Mouse (Mus musculus): Measurements from ENCODE around the gene Tlk2. TPM values are rescaled to one million over a fixed set of nuclear protein-coding genes. Genes with fewer than 3 reads are reported as not detected.

Tlk2 gene
- polyA plus RNA-seq, 1 experiment from 2014 or later: 18.7 TPM

- no peaks in the 10 kb centered on the region for H3K27me3 ChIP-seq (ENCODE audit: control insufficient read depth, insufficient read depth, low read depth, low read length)
- peaks cover 9% of the 10 kb centered on the region for H3K4me1 ChIP-seq (ENCODE audit: control insufficient read depth, insufficient read depth, low read length)
- H3K27ac ChIP-seq (ENCODE audit: low read length): no peak overlapping the region
- no peaks in the 10 kb centered on the region for H3K9me3 ChIP-seq (replicated peaks; ENCODE audit: control insufficient read depth, low read length, poor library complexity, severe bottlenecking)
- H3K9ac ChIP-seq (ENCODE audit: low read depth, low read length): no peak overlapping the region
- H3K4me2 ChIP-seq (ENCODE audit: low read length): no peak overlapping the region
- 82% methylated on average over 4 of the region's 4 CpGs for WGBS
- no peaks in the 10 kb centered on the region for H3K36me3 ChIP-seq (ENCODE audit: control insufficient read depth, insufficient read depth, low read length)
- no peak for ATAC-seq
- no peak overlapping the region for H3K4me3 ChIP-seq (ENCODE audit: low read depth, low read length)
Observed at GRCm38 (mm10) chr11:105155915-105156314, 22.7 kb upstream of the Tlk2 start.

- H3K4me3 ChIP-seq (ENCODE audit: low read depth, low read length): no peak overlapping the region
- H3K4me1 ChIP-seq (ENCODE audit: control insufficient read depth, insufficient read depth, low read length): peaks cover 3% of the 10 kb centered on the region; the same call in 1 of the 2 replicates
- H3K27ac ChIP-seq (ENCODE audit: low read length): no peak overlapping the region
- H3K9ac ChIP-seq (ENCODE audit: low read depth, low read length): no peak overlapping the region
- ATAC-seq: no peak
- H3K27me3 ChIP-seq (ENCODE audit: control insufficient read depth, insufficient read depth, low read depth, low read length): no peaks in the 10 kb centered on the region
- WGBS: 90% methylated on average over 19 of the region's 19 CpGs
- H3K4me2 ChIP-seq (ENCODE audit: low read length): no peak overlapping the region
- no peaks in the 10 kb centered on the region for H3K9me3 ChIP-seq (replicated peaks; ENCODE audit: control insufficient read depth, low read length, poor library complexity, severe bottlenecking)
- H3K36me3 ChIP-seq (ENCODE audit: control insufficient read depth, insufficient read depth, low read length): no peaks in the 10 kb centered on the region
Observed at GRCm38 (mm10) chr11:105156748-105157267, 21.8 kb upstream of the Tlk2 start.

- H3K4me2 ChIP-seq (ENCODE audit: low read length): no peak overlapping the region
- no peak for ATAC-seq
- H3K27me3 ChIP-seq (ENCODE audit: control insufficient read depth, insufficient read depth, low read depth, low read length): no peaks in the 10 kb centered on the region
- no peak overlapping the region for H3K4me3 ChIP-seq (ENCODE audit: low read depth, low read length)
- H3K4me1 ChIP-seq (ENCODE audit: control insufficient read depth, insufficient read depth, low read length): peaks cover 2% of the 10 kb centered on the region; the same call in 1 of the 2 replicates
- no peak overlapping the region for H3K27ac ChIP-seq (ENCODE audit: low read length)
- 0 out of 2 replicates have a peak, but pooled peaks cover 2% of the 10 kb centered on the region for H3K9me3 ChIP-seq (replicated peaks; ENCODE audit: control insufficient read depth, low read length, poor library complexity, severe bottlenecking)
- H3K36me3 ChIP-seq (ENCODE audit: control insufficient read depth, insufficient read depth, low read length): no peaks in the 10 kb centered on the region
- no peak overlapping the region for H3K9ac ChIP-seq (ENCODE audit: low read depth, low read length)
Observed at GRCm38 (mm10) chr11:105158047-105158446, 20.6 kb upstream of the Tlk2 start.

GRCm38 (mm10) chr11:105159673-105160360 lies 18.8 kb upstream of the Tlk2 start:
- Histone ChIP-seq H3K27me3 (ENCODE audit: control insufficient read depth, insufficient read depth, low read depth, low read length) (no peaks in the 10 kb centered on the region), H3K4me3 (ENCODE audit: low read depth, low read length) (no peak overlapping the region), H3K36me3 (ENCODE audit: control insufficient read depth, insufficient read depth, low read length) (no peaks in the 10 kb centered on the region), H3K9me3 (replicated peaks; ENCODE audit: control insufficient read depth, low read length, poor library complexity, severe bottlenecking) (peaks cover 2% of the 10 kb centered on the region; the same call in 1 of the 2 replicates), H3K9ac (ENCODE audit: low read depth, low read length) (no peak overlapping the region), H3K27ac (ENCODE audit: low read length) (no peak overlapping the region), H3K4me2 (ENCODE audit: low read length) (no peak overlapping the region), H3K4me1 (ENCODE audit: control insufficient read depth, insufficient read depth, low read length) (no peaks in the 10 kb centered on the region)
- 68% methylated on average over 6 of the region's 6 CpGs for WGBS
- ATAC-seq: no peak

GRCm38 (mm10) chr11:105161411-105161810 lies 17.2 kb upstream of the Tlk2 start:
- H3K9ac ChIP-seq (ENCODE audit: low read depth, low read length): no peak overlapping the region
- peaks cover 6% of the 10 kb centered on the region; the same call in 1 of the 2 replicates for H3K9me3 ChIP-seq (replicated peaks; ENCODE audit: control insufficient read depth, low read length, poor library complexity, severe bottlenecking)
- 92% methylated on average over 2 of the region's 2 CpGs for WGBS
- no peak overlapping the region for H3K27ac ChIP-seq (ENCODE audit: low read length)
- no peak overlapping the region for H3K4me3 ChIP-seq (ENCODE audit: low read depth, low read length)
- ATAC-seq: no peak
- H3K27me3 ChIP-seq (ENCODE audit: control insufficient read depth, insufficient read depth, low read depth, low read length): no peaks in the 10 kb centered on the region
- H3K4me2 ChIP-seq (ENCODE audit: low read length): no peak overlapping the region
- H3K4me1 ChIP-seq (ENCODE audit: control insufficient read depth, insufficient read depth, low read length): no peaks in the 10 kb centered on the region
- H3K36me3 ChIP-seq (ENCODE audit: control insufficient read depth, insufficient read depth, low read length): no peaks in the 10 kb centered on the region

GRCm38 (mm10) chr11:105164516-105165510 lies 13.8 kb upstream of the Tlk2 start:
- H3K36me3 ChIP-seq (ENCODE audit: control insufficient read depth, insufficient read depth, low read length): no peaks in the 10 kb centered on the region
- H3K27ac ChIP-seq (ENCODE audit: low read length): no peak overlapping the region
- peaks cover 6% of the 10 kb centered on the region; the same call in 1 of the 2 replicates for H3K9me3 ChIP-seq (replicated peaks; ENCODE audit: control insufficient read depth, low read length, poor library complexity, severe bottlenecking)
- no peak overlapping the region for H3K9ac ChIP-seq (ENCODE audit: low read depth, low read length)
- H3K27me3 ChIP-seq (ENCODE audit: control insufficient read depth, insufficient read depth, low read depth, low read length): no peaks in the 10 kb centered on the region
- no peak for ATAC-seq
- H3K4me2 ChIP-seq (ENCODE audit: low read length): no peak overlapping the region
- H3K4me1 ChIP-seq (ENCODE audit: control insufficient read depth, insufficient read depth, low read length): no peaks in the 10 kb centered on the region
- H3K4me3 ChIP-seq (ENCODE audit: low read depth, low read length): no peak overlapping the region
- 86% methylated on average over 69 of the region's 69 CpGs for WGBS

GRCm38 (mm10) chr11:105166780-105167179 lies 11.8 kb upstream of the Tlk2 start:
- H3K36me3 ChIP-seq (ENCODE audit: control insufficient read depth, insufficient read depth, low read length): no peaks in the 10 kb centered on the region
- ATAC-seq: no peak
- WGBS: 92% methylated on average over 10 of the region's 10 CpGs
- H3K4me2 ChIP-seq (ENCODE audit: low read length): no peak overlapping the region
- H3K9me3 ChIP-seq (replicated peaks; ENCODE audit: control insufficient read depth, low read length, poor library complexity, severe bottlenecking): peaks cover 6% of the 10 kb centered on the region; the same call in 1 of the 2 replicates
- no peak overlapping the region for H3K9ac ChIP-seq (ENCODE audit: low read depth, low read length)
- H3K27me3 ChIP-seq (ENCODE audit: control insufficient read depth, insufficient read depth, low read depth, low read length): no peaks in the 10 kb centered on the region
- no peaks in the 10 kb centered on the region for H3K4me1 ChIP-seq (ENCODE audit: control insufficient read depth, insufficient read depth, low read length)
- no peak overlapping the region for H3K4me3 ChIP-seq (ENCODE audit: low read depth, low read length)
- no peak overlapping the region for H3K27ac ChIP-seq (ENCODE audit: low read length)

- no peak overlapping the region for H3K9ac ChIP-seq (ENCODE audit: low read depth, low read length)
- 87% methylated on average over 4 of the region's 4 CpGs for WGBS
Observed at GRCm38 (mm10) chr11:105179523-105179922, 916 bp downstream of the Tlk2 start.

More at GRCm38 (mm10) chr11:105179523-105179922, 916 bp downstream of the Tlk2 start:
- no peaks in the 10 kb centered on the region for H3K27me3 ChIP-seq (ENCODE audit: control insufficient read depth, insufficient read depth, low read depth, low read length)
- no peak overlapping the region for H3K4me3 ChIP-seq (ENCODE audit: low read depth, low read length)
- ATAC-seq: no peak
- H3K36me3 ChIP-seq (ENCODE audit: control insufficient read depth, insufficient read depth, low read length): peaks cover 8% of the 10 kb centered on the region; the same call in 1 of the 2 replicates
- H3K9me3 ChIP-seq (replicated peaks; ENCODE audit: control insufficient read depth, low read length, poor library complexity, severe bottlenecking): no peaks in the 10 kb centered on the region
- H3K4me1 ChIP-seq (ENCODE audit: control insufficient read depth, insufficient read depth, low read length): peaks cover 28% of the 10 kb centered on the region
- H3K4me2 ChIP-seq (ENCODE audit: low read length): peak overlapping the region; percentile 85
- H3K27ac ChIP-seq (ENCODE audit: low read length): no peak overlapping the region
